Mouse (Mus musculus): ENCODE measurements around the gene Calr4. TPM values are rescaled to one million over a fixed set of nuclear protein-coding genes. Genes with fewer than 3 reads are reported as not detected.
A peak's percentile ranks its signal among the peaks of the same experiment; 100 is the strongest.

Calr4 gene
- polyA plus RNA-seq, 1 experiment from 2014 or later, result 0.40 TPM

GRCm38 (mm10) chr4:109241221-109241620, 6.9 kb downstream of the Calr4 start:
- no peak overlapping the region for H3K9ac ChIP-seq
- ATAC-seq (replicated peaks), result no peak
- no peaks in the 10 kb centered on the region for H3K36me3 ChIP-seq (replicated peaks)
- H3K27ac ChIP-seq, result no peak overlapping the region
- H3K4me2 ChIP-seq, result no peak overlapping the region
- H3K4me3 ChIP-seq, result no peak overlapping the region
- no peaks in the 10 kb centered on the region for H3K9me3 ChIP-seq
- peaks cover 8% of the 10 kb centered on the region for H3K4me1 ChIP-seq
- no peaks in the 10 kb centered on the region for H3K27me3 ChIP-seq (replicated peaks)

- Histone ChIP-seq H3K36me3 (replicated peaks) (no peaks in the 10 kb centered on the region), H3K4me1 (peaks cover under 1% of the 10 kb centered on the region; the same call in 1 of the 2 replicates), H3K9me3 (no peaks in the 10 kb centered on the region), H3K4me2 (no peak overlapping the region), H3K27me3 (replicated peaks) (no peaks in the 10 kb centered on the region), H3K27ac (no peak overlapping the region), H3K9ac (no peak overlapping the region), H3K4me3 (no peak overlapping the region)
- ATAC-seq (replicated peaks), result 0 out of 2 replicates have a peak, but pooled peaks have one; percentile 54
- 64% methylated on average over 4 of the region's 4 CpGs for WGBS
These were observed 7.6 kb downstream of the Calr4 start for GRCm38 (mm10) chr4:109241934-109242333.

DNA sequence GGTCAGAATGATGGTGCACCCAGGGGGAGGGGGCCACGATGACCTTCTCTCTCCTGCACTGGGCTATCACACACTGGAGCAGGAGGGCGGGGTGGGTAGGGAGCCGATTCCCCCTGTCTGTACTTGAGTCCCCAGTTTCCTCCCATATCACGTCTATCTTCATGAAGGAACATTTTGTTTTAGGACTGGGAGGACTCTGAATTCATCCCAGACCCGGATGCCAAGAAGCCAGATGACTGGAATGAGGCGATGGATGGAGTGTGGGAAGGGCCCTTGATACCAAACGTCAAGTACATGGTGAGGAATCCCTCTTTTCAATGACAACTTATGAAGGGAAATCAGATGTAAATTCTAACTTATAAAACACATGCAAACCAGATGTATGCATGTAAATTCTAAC, 10.2 kb downstream of the Calr4 start:
- no peak overlapping the region for H3K27ac ChIP-seq
- no peaks in the 10 kb centered on the region for H3K4me1 ChIP-seq
- H3K27me3 ChIP-seq (replicated peaks), result no peaks in the 10 kb centered on the region
- H3K9me3 ChIP-seq, result no peaks in the 10 kb centered on the region
- H3K36me3 ChIP-seq (replicated peaks), result no peaks in the 10 kb centered on the region
- H3K4me2 ChIP-seq, result no peak overlapping the region
- 92% methylated on average over 7 of the region's 7 CpGs for WGBS
- no peak overlapping the region for H3K4me3 ChIP-seq
- ATAC-seq (replicated peaks), result no peak
- H3K9ac ChIP-seq, result no peak overlapping the region

GRCm38 (mm10) chr4:109245016-109245620, 10.8 kb downstream of the Calr4 start:
- H3K4me1 ChIP-seq, result no peaks in the 10 kb centered on the region
- H3K27ac ChIP-seq, result no peak overlapping the region
- H3K36me3 ChIP-seq (replicated peaks), result no peaks in the 10 kb centered on the region
- no peak overlapping the region for H3K4me3 ChIP-seq
- H3K9me3 ChIP-seq, result no peaks in the 10 kb centered on the region
- 85% methylated on average over 6 of the region's 6 CpGs for WGBS
- no peak overlapping the region for H3K4me2 ChIP-seq
- no peaks in the 10 kb centered on the region for H3K27me3 ChIP-seq (replicated peaks)
- no peak for ATAC-seq (replicated peaks)
- H3K9ac ChIP-seq, result no peak overlapping the region

- Histone ChIP-seq H3K4me3 (no peak overlapping the region), H3K4me1 (no peaks in the 10 kb centered on the region), H3K9me3 (no peaks in the 10 kb centered on the region), H3K27me3 (replicated peaks) (no peaks in the 10 kb centered on the region), H3K9ac (no peak overlapping the region), H3K27ac (no peak overlapping the region), H3K36me3 (replicated peaks) (no peaks in the 10 kb centered on the region), H3K4me2 (no peak overlapping the region)
- 43% methylated on average over 3 of the region's 3 CpGs for WGBS
- no peak for ATAC-seq (replicated peaks)
These were observed 17.3 kb downstream of the Calr4 start for GRCm38 (mm10) chr4:109251605-109252004.

DNA sequence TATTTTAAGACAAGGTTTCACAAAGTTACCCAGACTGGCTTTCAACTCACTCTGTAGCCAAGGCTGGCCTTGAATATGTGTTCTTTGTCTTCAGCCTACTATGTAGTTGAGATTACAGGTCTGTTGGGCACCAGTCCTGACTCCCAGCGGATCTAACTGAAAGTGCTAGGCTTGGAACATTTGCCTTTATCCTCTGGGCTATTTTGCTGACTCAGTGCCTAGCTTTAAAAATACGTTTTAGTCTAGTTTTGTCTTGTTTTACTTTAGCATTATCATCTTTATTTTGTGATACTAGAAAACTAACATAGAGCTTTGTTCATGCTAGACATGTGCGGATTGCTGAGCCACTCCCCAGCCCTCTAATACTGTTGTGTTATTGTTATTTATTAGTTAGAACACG, 17.9 kb downstream of the Calr4 start:
- Histone ChIP-seq H3K4me3 (no peak overlapping the region), H3K27ac (no peak overlapping the region), H3K36me3 (replicated peaks) (no peaks in the 10 kb centered on the region), H3K4me2 (no peak overlapping the region), H3K27me3 (replicated peaks) (no peaks in the 10 kb centered on the region), H3K9ac (no peak overlapping the region), H3K9me3 (no peaks in the 10 kb centered on the region), H3K4me1 (no peaks in the 10 kb centered on the region)
- ATAC-seq (replicated peaks), result no peak
- WGBS, result 82% methylated on average over 4 of the region's 4 CpGs

DNA sequence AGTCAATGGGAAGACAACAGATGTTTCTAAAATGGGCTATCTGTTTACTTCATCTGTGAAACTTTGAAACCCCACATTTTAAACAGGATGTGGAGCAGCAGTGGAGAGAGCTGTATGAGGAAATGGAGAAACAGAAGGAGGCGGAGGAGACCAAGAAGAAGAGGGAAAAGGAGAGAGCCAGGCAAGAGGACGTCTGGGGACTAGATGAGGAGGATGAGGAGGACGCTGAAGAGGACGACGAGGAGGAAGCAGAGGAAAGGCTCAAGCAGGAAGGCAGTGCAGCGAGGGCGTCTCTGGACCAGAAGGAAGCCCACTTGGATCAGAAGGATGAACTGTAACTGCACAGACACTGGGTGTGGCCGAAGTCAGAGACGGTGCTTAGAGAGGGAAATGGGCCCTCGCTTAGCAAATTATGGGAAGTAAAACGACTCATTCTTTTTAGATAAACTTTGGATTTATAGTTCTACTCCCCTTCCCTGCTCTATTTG, 19.4 kb downstream of the Calr4 start:
- Histone ChIP-seq H3K4me2 (no peak overlapping the region), H3K4me3 (no peak overlapping the region), H3K9ac (no peak overlapping the region), H3K36me3 (replicated peaks) (no peaks in the 10 kb centered on the region), H3K27me3 (replicated peaks) (no peaks in the 10 kb centered on the region), H3K9me3 (no peaks in the 10 kb centered on the region), H3K27ac (no peak overlapping the region), H3K4me1 (no peaks in the 10 kb centered on the region)
- WGBS, result 83% methylated on average over 11 of the region's 11 CpGs
- no peak for ATAC-seq (replicated peaks)

GRCm38 (mm10) chr4:109254511-109254910, 20.2 kb downstream of the Calr4 start:
- no peak overlapping the region for H3K4me2 ChIP-seq
- no peak overlapping the region for H3K4me3 ChIP-seq
- H3K9ac ChIP-seq, result no peak overlapping the region
- no peaks in the 10 kb centered on the region for H3K9me3 ChIP-seq
- 79% methylated on average over 5 of the region's 5 CpGs for WGBS
- no peaks in the 10 kb centered on the region for H3K27me3 ChIP-seq (replicated peaks)
- H3K27ac ChIP-seq, result no peak overlapping the region
- ATAC-seq (replicated peaks), result no peak
- H3K4me1 ChIP-seq, result no peaks in the 10 kb centered on the region
- no peaks in the 10 kb centered on the region for H3K36me3 ChIP-seq (replicated peaks)

- H3K36me3 ChIP-seq (replicated peaks), result no peaks in the 10 kb centered on the region
- WGBS, result 91% methylated on average over 2 of the region's 2 CpGs
- no peak overlapping the region for H3K4me2 ChIP-seq
- no peak for ATAC-seq (replicated peaks)
- no peak overlapping the region for H3K9ac ChIP-seq
- H3K9me3 ChIP-seq, result no peaks in the 10 kb centered on the region
- H3K27ac ChIP-seq, result no peak overlapping the region
- H3K4me3 ChIP-seq, result no peak overlapping the region
- no peaks in the 10 kb centered on the region for H3K27me3 ChIP-seq (replicated peaks)
- no peaks in the 10 kb centered on the region for H3K4me1 ChIP-seq
These were observed 21.0 kb downstream of the Calr4 start for GRCm38 (mm10) chr4:109255321-109255720.

- H3K27me3 ChIP-seq (replicated peaks), result no peaks in the 10 kb centered on the region
- no peaks in the 10 kb centered on the region for H3K36me3 ChIP-seq (replicated peaks)
- H3K9ac ChIP-seq, result no peak overlapping the region
- H3K4me1 ChIP-seq, result no peaks in the 10 kb centered on the region
- H3K4me2 ChIP-seq, result no peak overlapping the region
- WGBS, result 84% methylated on average over 11 of the region's 11 CpGs
- H3K9me3 ChIP-seq, result no peaks in the 10 kb centered on the region
- no peak for ATAC-seq (replicated peaks)
- no peak overlapping the region for H3K4me3 ChIP-seq
- H3K27ac ChIP-seq, result no peak overlapping the region
These were observed 21.6 kb downstream of the Calr4 start for GRCm38 (mm10) chr4:109255727-109256417.

DNA sequence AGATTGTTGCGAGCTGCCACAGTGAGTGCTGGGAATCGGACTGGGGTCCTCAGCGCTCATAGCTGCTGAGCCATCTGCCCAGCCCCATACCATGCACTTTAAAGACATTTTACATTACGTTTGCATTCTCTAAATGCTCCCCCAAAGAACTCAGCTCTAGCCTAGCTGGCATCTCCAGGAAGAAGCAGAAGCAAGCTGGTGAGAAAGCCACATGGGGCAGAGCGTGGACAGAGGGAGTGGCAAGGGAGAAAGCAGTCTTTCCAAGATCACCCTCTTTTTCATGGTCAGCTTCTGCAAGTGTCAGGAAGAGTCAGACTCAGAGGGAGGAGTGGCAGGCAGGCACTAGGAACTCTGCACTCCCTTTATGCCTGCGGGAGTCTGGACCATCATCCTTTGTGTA, 22.5 kb downstream of the Calr4 start:
- ATAC-seq (replicated peaks), result no peak
- no peaks in the 10 kb centered on the region for H3K36me3 ChIP-seq (replicated peaks)
- no peak overlapping the region for H3K4me2 ChIP-seq
- 80% methylated on average over 6 of the region's 6 CpGs for WGBS
- no peak overlapping the region for H3K4me3 ChIP-seq
- no peaks in the 10 kb centered on the region for H3K4me1 ChIP-seq
- no peak overlapping the region for H3K27ac ChIP-seq
- H3K27me3 ChIP-seq (replicated peaks), result no peaks in the 10 kb centered on the region
- H3K9ac ChIP-seq, result no peak overlapping the region
- no peaks in the 10 kb centered on the region for H3K9me3 ChIP-seq

GRCm38 (mm10) chr4:109257639-109258038, 23.4 kb downstream of the Calr4 start:
- H3K4me3 ChIP-seq, result no peak overlapping the region
- no peaks in the 10 kb centered on the region for H3K27me3 ChIP-seq (replicated peaks)
- H3K9me3 ChIP-seq, result no peaks in the 10 kb centered on the region
- no peak overlapping the region for H3K9ac ChIP-seq
- H3K4me2 ChIP-seq, result no peak overlapping the region
- H3K4me1 ChIP-seq, result no peaks in the 10 kb centered on the region
- no peak overlapping the region for H3K27ac ChIP-seq
- no peak for ATAC-seq (replicated peaks)
- H3K36me3 ChIP-seq (replicated peaks), result no peaks in the 10 kb centered on the region

DNA sequence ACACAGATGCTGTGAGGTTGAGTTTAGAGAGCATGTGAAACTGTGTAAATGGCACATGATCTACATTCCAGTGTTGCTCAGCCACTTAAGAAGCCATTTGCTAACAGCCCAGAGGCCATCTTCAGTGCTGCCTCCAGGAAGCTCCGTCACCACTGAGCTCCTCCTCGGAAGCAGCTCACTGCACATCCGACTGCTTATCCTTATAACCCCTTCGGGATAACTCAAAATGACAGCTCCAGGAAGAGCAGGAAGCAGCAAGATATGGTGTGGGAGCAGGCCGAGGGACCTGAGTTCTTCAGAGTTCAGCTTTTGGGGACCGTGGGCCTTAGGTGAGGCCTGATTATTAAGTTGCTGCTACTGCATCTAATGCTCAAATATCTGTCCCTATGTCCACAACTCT, 27.8 kb downstream of the Calr4 start:
- 70% methylated on average over 6 of the region's 6 CpGs for WGBS
- Histone ChIP-seq H3K9me3 (no peaks in the 10 kb centered on the region), H3K4me2 (no peak overlapping the region), H3K27ac (no peak overlapping the region), H3K4me3 (no peak overlapping the region), H3K9ac (no peak overlapping the region), H3K4me1 (no peaks in the 10 kb centered on the region), H3K27me3 (replicated peaks) (no peaks in the 10 kb centered on the region), H3K36me3 (replicated peaks) (no peaks in the 10 kb centered on the region)
- no peak for ATAC-seq (replicated peaks)
